Mouse (Mus musculus) liver, embryonic 15.5 days (tissue): ENCODE measurements around the gene Ankrd50. TPM values are rescaled to one million over a fixed set of nuclear protein-coding genes. Genes with fewer than 3 reads are reported as not detected.

Experiments used
- ATAC-seq: fragments of 200-750 bp; cut with Nextera tagmentation; 2 replicates; pipeline ENCODE4 v1.8.0; 2017; ENCODE audit warnings: moderate number of reproducible peaks, mild to moderate bottlenecking, moderate library complexity; ENCODE audit not compliant: insufficient read depth
- H3K27ac ChIP-seq: fragments of 300-500 bp; sonication (generic); replicated peaks from 2 replicates; pipeline ENCODE4 v1.5.1; 2015; ENCODE audit warnings: mild to moderate bottlenecking, inconsistent platforms
- H3K27me3 ChIP-seq: fragments of 300-500 bp; sonication (generic); 2 replicates; pipeline ENCODE4 v1.6.1; 2015; ENCODE audit warnings: mild to moderate bottlenecking, inconsistent platforms
- H3K36me3 ChIP-seq: fragments of 300-500 bp; sonication (generic); replicated peaks from 2 replicates; pipeline ENCODE4 v1.6.1; 2015; ENCODE audit warnings: moderate library complexity, mild to moderate bottlenecking, inconsistent platforms
- H3K4me1 ChIP-seq: fragments of 300-500 bp; sonication (generic); replicated peaks from 2 replicates; pipeline ENCODE4 v1.6.1; 2015; ENCODE audit warnings: inconsistent platforms
- H3K4me2 ChIP-seq: fragments of 300-500 bp; sonication (generic); 2 replicates; pipeline ENCODE4 v1.6.1; 2015; ENCODE audit warnings: moderate library complexity, mild to moderate bottlenecking, inconsistent platforms
- H3K4me3 ChIP-seq: fragments of 300-500 bp; sonication (generic); replicated peaks from 2 replicates; pipeline ENCODE4 v1.5.1; 2015; ENCODE audit warnings: mild to moderate bottlenecking, inconsistent platforms
- H3K9ac ChIP-seq: fragments of 300-500 bp; sonication (generic); 2 replicates; pipeline ENCODE4 v1.6.1; 2015; ENCODE audit warnings: moderate library complexity, mild to moderate bottlenecking, inconsistent platforms
- H3K9me3 ChIP-seq: fragments of 300-500 bp; sonication (generic); replicated peaks from 2 replicates; pipeline ENCODE4 v1.6.1; 2016; ENCODE audit warnings: inconsistent platforms
- WGBS: fragments of 180-500 bp; shearing (Covaris S2); methylation state at CpG from one replicate; pipeline ENCODE4 v1.1.7; 2015; ENCODE audit warnings: mixed read lengths; ENCODE audit not compliant: insufficient replicate concordance; 5-methylcytosine and 5-hydroxymethylcytosine counted together
- polyA plus RNA-seq: library from polyadenylated mRNA; unstranded; fragments of >200 nt; fragmentation: Nextera tagmentation; extraction: Ambion mirVana; gene quantifications from 2 replicates; pipeline ENCODE4 v1.2.1, GENCODE M21; 2015

Gene Ankrd50
- 2.0 and 2.8 TPM in 2 replicates for polyA plus RNA-seq

- ATAC-seq, result peak; percentile 93
- WGBS, result under 1% methylated on average over 78 of the region's 81 CpGs
- peak within 1 kb of the TSS; percentile 77 for H3K9ac ChIP-seq
- H3K27me3 ChIP-seq, result no peaks in the 10 kb centered on the region
- peak within 1 kb of the TSS; percentile 98 for H3K4me2 ChIP-seq
- H3K4me3 ChIP-seq, result peak within 1 kb of the TSS; percentile 70
- peak within 1 kb of the TSS; percentile 58 for H3K27ac ChIP-seq
- H3K36me3 ChIP-seq, result no peaks in the 10 kb centered on the region
- peaks cover 21% of the 10 kb centered on the region for H3K4me1 ChIP-seq
- H3K9me3 ChIP-seq, result no peaks in the 10 kb centered on the region
These were observed at the start of gene Ankrd50 for GRCm38 (mm10) chr3:38484191-38485106. Ankrd50 (minus strand) TSS chr3:38484844.

GRCm38 (mm10) chr3:38534245-38534644 lies 49.6 kb upstream of the Ankrd50 start:
- H3K4me3 ChIP-seq, result no peak overlapping the region
- H3K27ac ChIP-seq, result no peak overlapping the region
- no peak for ATAC-seq
- H3K27me3 ChIP-seq, result no peaks in the 10 kb centered on the region
- no peak overlapping the region for H3K4me2 ChIP-seq
- no peaks in the 10 kb centered on the region for H3K4me1 ChIP-seq
- no peaks in the 10 kb centered on the region for H3K9me3 ChIP-seq
- no peaks in the 10 kb centered on the region for H3K36me3 ChIP-seq
- WGBS, result 72% methylated on average over 6 of the region's 6 CpGs
- H3K9ac ChIP-seq, result no peak overlapping the region

- no peak overlapping the region for H3K9ac ChIP-seq
- H3K36me3 ChIP-seq, result no peaks in the 10 kb centered on the region
- no peak overlapping the region for H3K4me2 ChIP-seq
- H3K4me1 ChIP-seq, result no peaks in the 10 kb centered on the region
- no peak for ATAC-seq
- no peak overlapping the region for H3K4me3 ChIP-seq
- WGBS, result 63% methylated on average over 2 of the region's 2 CpGs
- no peaks in the 10 kb centered on the region for H3K27me3 ChIP-seq
- H3K27ac ChIP-seq, result no peak overlapping the region
- no peaks in the 10 kb centered on the region for H3K9me3 ChIP-seq
These were observed 35.8 kb upstream of the Ankrd50 start for GRCm38 (mm10) chr3:38520426-38520825.

GRCm38 (mm10) chr3:38519971-38520370 lies 35.3 kb upstream of the Ankrd50 start:
- H3K4me3 ChIP-seq, result no peak overlapping the region
- 68% methylated on average over 3 of the region's 3 CpGs for WGBS
- no peaks in the 10 kb centered on the region for H3K36me3 ChIP-seq
- ATAC-seq, result no peak
- H3K4me1 ChIP-seq, result no peaks in the 10 kb centered on the region
- H3K9me3 ChIP-seq, result no peaks in the 10 kb centered on the region
- no peak overlapping the region for H3K4me2 ChIP-seq
- no peak overlapping the region for H3K9ac ChIP-seq
- no peak overlapping the region for H3K27ac ChIP-seq
- H3K27me3 ChIP-seq, result no peaks in the 10 kb centered on the region

- Histone ChIP-seq H3K4me3 (no peak overlapping the region), H3K27me3 (no peaks in the 10 kb centered on the region), H3K9me3 (no peaks in the 10 kb centered on the region), H3K36me3 (no peaks in the 10 kb centered on the region), H3K4me2 (no peak overlapping the region), H3K4me1 (no peaks in the 10 kb centered on the region), H3K9ac (no peak overlapping the region), H3K27ac (no peak overlapping the region)
- ATAC-seq, result no peak
- 32% methylated on average over 4 of the region's 4 CpGs for WGBS
These were observed 19.0 kb upstream of the Ankrd50 start for GRCm38 (mm10) chr3:38503606-38504005.

- Histone ChIP-seq H3K4me3 (no peak overlapping the region), H3K27me3 (no peaks in the 10 kb centered on the region), H3K36me3 (no peaks in the 10 kb centered on the region), H3K4me1 (no peaks in the 10 kb centered on the region), H3K9me3 (no peaks in the 10 kb centered on the region), H3K9ac (no peak overlapping the region), H3K27ac (no peak overlapping the region), H3K4me2 (no peak overlapping the region)
- 56% methylated on average over 5 of the region's 5 CpGs for WGBS
- ATAC-seq, result no peak
These were observed 17.5 kb upstream of the Ankrd50 start for GRCm38 (mm10) chr3:38502156-38502555.

- Histone ChIP-seq H3K36me3 (no peaks in the 10 kb centered on the region), H3K4me2 (no peak overlapping the region), H3K9me3 (no peaks in the 10 kb centered on the region), H3K27ac (no peak overlapping the region), H3K27me3 (no peaks in the 10 kb centered on the region), H3K4me3 (no peak overlapping the region), H3K9ac (no peak overlapping the region), H3K4me1 (no peaks in the 10 kb centered on the region)
- no peak for ATAC-seq
- WGBS, result 62% methylated on average over 2 of the region's 2 CpGs
These were observed 17.1 kb upstream of the Ankrd50 start for GRCm38 (mm10) chr3:38501739-38502138.

- H3K4me3 ChIP-seq, result no peak overlapping the region
- no peak overlapping the region for H3K9ac ChIP-seq
- no peak overlapping the region for H3K4me2 ChIP-seq
- H3K27ac ChIP-seq, result no peak overlapping the region
- no peaks in the 10 kb centered on the region for H3K36me3 ChIP-seq
- WGBS, result 57% methylated on average over 5 of the region's 5 CpGs
- no peaks in the 10 kb centered on the region for H3K4me1 ChIP-seq
- no peaks in the 10 kb centered on the region for H3K9me3 ChIP-seq
- H3K27me3 ChIP-seq, result no peaks in the 10 kb centered on the region
- no peak for ATAC-seq
These were observed 16.7 kb upstream of the Ankrd50 start for GRCm38 (mm10) chr3:38501316-38501715.

- no peaks in the 10 kb centered on the region for H3K36me3 ChIP-seq
- H3K27me3 ChIP-seq, result no peaks in the 10 kb centered on the region
- no peak for ATAC-seq
- H3K9ac ChIP-seq, result no peak overlapping the region
- H3K4me1 ChIP-seq, result no peaks in the 10 kb centered on the region
- no peaks in the 10 kb centered on the region for H3K9me3 ChIP-seq
- H3K4me2 ChIP-seq, result no peak overlapping the region
- H3K27ac ChIP-seq, result no peak overlapping the region
- WGBS, result 71% methylated on average over 3 of the region's 3 CpGs
- H3K4me3 ChIP-seq, result no peak overlapping the region
These were observed 13.9 kb upstream of the Ankrd50 start for GRCm38 (mm10) chr3:38498561-38498960.

GRCm38 (mm10) chr3:38496795-38497385 lies 12.2 kb upstream of the Ankrd50 start:
- Histone ChIP-seq H3K4me2 (no peak overlapping the region), H3K4me3 (no peak overlapping the region), H3K27me3 (no peaks in the 10 kb centered on the region), H3K9ac (no peak overlapping the region), H3K27ac (no peak overlapping the region), H3K9me3 (no peaks in the 10 kb centered on the region), H3K36me3 (no peaks in the 10 kb centered on the region), H3K4me1 (no peaks in the 10 kb centered on the region)
- ATAC-seq, result no peak
- WGBS, result 56% methylated on average over 3 of the region's 3 CpGs

GRCm38 (mm10) chr3:38491702-38492101 lies 7.1 kb upstream of the Ankrd50 start:
- WGBS, result 15% methylated on average over 3 of the region's 3 CpGs
- Histone ChIP-seq H3K4me2 (no peak overlapping the region), H3K36me3 (no peaks in the 10 kb centered on the region), H3K9ac (no peak overlapping the region), H3K9me3 (no peaks in the 10 kb centered on the region), H3K4me1 (no peaks in the 10 kb centered on the region), H3K27me3 (no peaks in the 10 kb centered on the region), H3K4me3 (no peak overlapping the region), H3K27ac (no peak overlapping the region)
- no peak for ATAC-seq
